Mouse (Mus musculus) neural tube, embryonic 11.5 days (tissue): ENCODE measurements at regions not wholly inside any gene's neighbourhood (a gene's known extent, or its start where the extent isn't known, plus 50 kb on each side); places are given as distances from the start of the nearest gene placed in this dataset.

Experiments
- ATAC-seq: fragments of 200-750 bp; cut with Nextera tagmentation; 2 replicates; pipeline ENCODE4 v1.8.0; 2017; ENCODE audit warnings: moderate number of reproducible peaks, mild to moderate bottlenecking, moderate TSS enrichment, moderate library complexity; ENCODE audit not compliant: insufficient read depth, low FRiP score, low TSS enrichment
- DNase-seq: peaks from one replicate; pipeline ENCODE4 v3.0.0-alpha.2; 2015; ENCODE audit warnings: low spot score
- H3K27ac ChIP-seq: fragments of 300-500 bp; sonication (generic); 2 replicates; pipeline ENCODE4 v1.5.1; 2014; ENCODE audit warnings: low read depth, mild to moderate bottlenecking, low read length
- H3K27me3 ChIP-seq: fragments of 300-500 bp; sonication (generic); 2 replicates; pipeline ENCODE4 v1.6.1; 2014; ENCODE audit warnings: mild to moderate bottlenecking, low read length, mixed read lengths; ENCODE audit not compliant: control insufficient read depth, insufficient read depth
- H3K36me3 ChIP-seq: fragments of 300-500 bp; sonication (generic); 2 replicates; pipeline ENCODE4 v1.6.1; 2014; ENCODE audit warnings: mild to moderate bottlenecking, low read length, moderate library complexity, mixed read lengths; ENCODE audit not compliant: control insufficient read depth, insufficient read depth
- H3K4me1 ChIP-seq: fragments of 300-500 bp; sonication (generic); 2 replicates; pipeline ENCODE4 v1.6.1; 2014; ENCODE audit warnings: low read length, mixed read lengths; ENCODE audit not compliant: control insufficient read depth, insufficient read depth
- H3K4me2 ChIP-seq: fragments of 300-500 bp; sonication (generic); 2 replicates; pipeline ENCODE4 v1.6.1; 2014; ENCODE audit warnings: low read depth, mild to moderate bottlenecking, moderate library complexity
- H3K4me3 ChIP-seq: fragments of 300-500 bp; sonication (generic); 2 replicates; pipeline ENCODE4 v1.5.1; 2014; ENCODE audit warnings: low read depth, low read length
- H3K9ac ChIP-seq: fragments of 300-500 bp; sonication (generic); 2 replicates; pipeline ENCODE4 v1.6.1; 2014; ENCODE audit warnings: mild to moderate bottlenecking, low read length
- H3K9me3 ChIP-seq: fragments of 300-500 bp; sonication (generic); 2 replicates; pipeline ENCODE4 v1.6.1; 2016; ENCODE audit warnings: low read length; ENCODE audit not compliant: control insufficient read depth
- WGBS: fragments of 180-500 bp; shearing (Covaris S2); extraction: QIAGEN DNeasy Blood & Tissue Kit; methylation state at CpG from one replicate; pipeline ENCODE4 v1.1.7; 2014; 5-methylcytosine and 5-hydroxymethylcytosine counted together

DNA sequence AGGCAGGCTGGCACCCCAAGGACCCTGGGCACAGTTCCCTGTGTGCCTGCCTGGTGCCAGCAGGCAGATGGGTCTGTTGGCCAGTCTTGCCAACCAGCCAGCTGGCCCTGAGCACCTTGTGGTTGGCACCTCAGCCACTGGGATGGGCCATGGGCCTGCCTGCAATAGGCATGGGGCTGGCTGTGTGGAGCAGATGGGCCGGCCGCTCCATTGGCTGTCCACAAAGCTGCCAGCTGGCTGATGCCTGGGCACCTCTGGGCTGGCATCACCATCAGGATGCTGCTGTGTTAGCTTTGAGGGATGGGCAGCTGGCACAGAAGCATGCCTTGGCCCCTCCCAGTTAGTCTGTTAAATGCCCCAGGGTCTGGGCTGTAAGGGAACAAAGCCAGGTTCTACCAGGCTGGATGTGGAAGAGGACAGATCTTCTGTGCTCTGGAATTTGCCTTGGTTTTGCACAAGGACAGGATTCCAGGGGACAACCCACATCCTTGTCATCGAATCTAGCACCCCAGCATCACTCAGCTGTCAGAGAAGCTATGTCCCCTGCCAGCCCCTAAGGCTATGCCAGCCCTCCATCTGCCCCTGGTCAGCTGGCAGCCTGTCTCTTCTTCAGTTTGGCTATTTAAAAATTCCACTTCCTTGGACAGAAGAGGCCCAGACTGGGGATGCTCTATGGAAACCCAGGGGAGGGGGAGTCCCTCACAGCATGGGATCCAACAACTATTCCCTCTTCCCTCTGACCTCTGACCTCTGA is 201.8 kb downstream of the Gm26897 start:
- H3K36me3 ChIP-seq = no peaks in the 10 kb centered on the region
- no peak overlapping the region for H3K9ac ChIP-seq
- H3K4me3 ChIP-seq = no peak overlapping the region
- 84% methylated on average over 3 of the region's 3 CpGs for WGBS
- ATAC-seq = no peak
- H3K27ac ChIP-seq = no peak overlapping the region
- DNase-seq = no peak
- no peaks in the 10 kb centered on the region for H3K9me3 ChIP-seq
- no peaks in the 10 kb centered on the region for H3K27me3 ChIP-seq
- H3K4me1 ChIP-seq = no peaks in the 10 kb centered on the region
- no peak overlapping the region for H3K4me2 ChIP-seq

DNA sequence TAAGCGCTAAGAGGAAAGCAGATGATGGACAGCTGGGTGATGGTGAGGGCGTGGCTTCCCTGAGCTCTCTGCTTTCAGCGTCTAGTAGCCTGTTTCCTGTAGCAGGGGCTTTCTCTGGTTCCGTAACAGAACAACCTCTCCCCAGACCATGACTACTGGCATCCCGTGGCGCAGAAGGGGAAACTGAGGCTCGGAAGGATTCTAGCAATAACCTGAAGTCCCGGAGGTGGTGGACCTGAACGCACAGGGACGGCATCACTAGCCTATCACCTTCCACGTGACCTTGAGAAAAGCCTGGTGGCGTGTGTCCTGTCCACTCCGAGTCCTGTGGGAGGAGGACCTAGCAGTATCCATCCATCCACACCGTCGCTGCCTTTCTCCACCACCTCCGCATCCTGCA is 208.1 kb downstream of the Gm26897 start:
- DNase-seq (no peak), ATAC-seq (no peak)
- Histone ChIP-seq H3K4me3 (no peak overlapping the region), H3K4me2 (no peak overlapping the region), H3K9me3 (no peaks in the 10 kb centered on the region), H3K27ac (no peak overlapping the region), H3K4me1 (peaks cover 9% of the 10 kb centered on the region; the same call in 1 of the 2 replicates), H3K9ac (no peak overlapping the region), H3K36me3 (no peaks in the 10 kb centered on the region), H3K27me3 (no peaks in the 10 kb centered on the region)
- WGBS = 81% methylated on average over 16 of the region's 16 CpGs

GRCm38 (mm10) chr5:111942792-111943191 is 209.1 kb downstream of the Gm26897 start:
- H3K9ac ChIP-seq = no peak overlapping the region
- no peaks in the 10 kb centered on the region for H3K9me3 ChIP-seq
- no peak overlapping the region for H3K4me2 ChIP-seq
- no peak overlapping the region for H3K27ac ChIP-seq
- H3K36me3 ChIP-seq = no peaks in the 10 kb centered on the region
- H3K27me3 ChIP-seq = no peaks in the 10 kb centered on the region
- 80% methylated on average over 2 of the region's 2 CpGs for WGBS
- ATAC-seq (no peak), DNase-seq (no peak)
- H3K4me3 ChIP-seq = no peak overlapping the region
- H3K4me1 ChIP-seq = peaks cover 9% of the 10 kb centered on the region; the same call in 1 of the 2 replicates

DNA sequence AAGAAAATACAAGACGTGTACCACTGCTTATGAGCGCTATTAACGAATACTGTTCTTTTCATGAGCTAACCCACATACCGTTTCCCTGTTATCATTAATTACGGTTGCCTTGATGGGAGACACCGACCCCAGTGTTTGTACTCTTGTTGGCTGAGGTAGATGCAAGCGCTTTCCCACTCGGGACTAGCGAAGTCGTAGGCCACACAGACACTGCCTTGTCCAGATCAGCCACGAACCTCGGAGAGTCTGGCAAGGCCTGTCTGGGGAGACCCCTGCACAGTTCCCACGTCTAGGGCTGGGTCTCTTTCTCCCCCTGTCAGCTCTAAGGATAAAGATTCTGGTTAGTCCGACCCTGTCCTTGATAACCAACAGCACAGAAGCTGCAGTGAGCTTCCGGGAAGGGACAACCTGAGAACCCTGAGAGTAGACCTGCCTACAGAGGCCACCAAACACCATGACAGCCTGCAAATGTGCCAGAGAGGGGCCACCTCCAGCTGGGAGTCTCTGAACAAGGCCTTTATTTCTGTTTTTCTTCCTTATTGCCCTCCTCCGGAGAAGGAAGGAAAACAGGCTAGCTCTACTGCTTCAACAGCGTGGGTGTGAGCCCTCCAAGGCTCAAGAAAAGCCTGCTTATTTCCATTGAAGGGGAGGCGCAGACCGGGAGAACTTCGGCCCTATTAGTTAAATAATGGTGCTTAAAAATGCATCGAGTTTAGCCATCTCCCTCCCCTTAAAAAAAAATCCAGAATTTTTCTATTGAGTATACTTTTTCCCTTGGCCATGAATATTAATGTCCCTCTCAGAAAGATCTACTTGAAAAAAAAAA is 209.8 kb downstream of the Gm26897 start:
- ATAC-seq (no peak), DNase-seq (no peak)
- H3K4me2 ChIP-seq = no peak overlapping the region
- no peak overlapping the region for H3K9ac ChIP-seq
- H3K27ac ChIP-seq = peak overlapping the region; percentile 28; the same call in 1 of the 2 replicates
- 54% methylated on average over 21 of the region's 21 CpGs for WGBS
- H3K27me3 ChIP-seq = no peaks in the 10 kb centered on the region
- H3K4me3 ChIP-seq = no peak overlapping the region
- H3K4me1 ChIP-seq = peaks cover 9% of the 10 kb centered on the region; the same call in 1 of the 2 replicates
- no peaks in the 10 kb centered on the region for H3K9me3 ChIP-seq
- no peaks in the 10 kb centered on the region for H3K36me3 ChIP-seq

DNA sequence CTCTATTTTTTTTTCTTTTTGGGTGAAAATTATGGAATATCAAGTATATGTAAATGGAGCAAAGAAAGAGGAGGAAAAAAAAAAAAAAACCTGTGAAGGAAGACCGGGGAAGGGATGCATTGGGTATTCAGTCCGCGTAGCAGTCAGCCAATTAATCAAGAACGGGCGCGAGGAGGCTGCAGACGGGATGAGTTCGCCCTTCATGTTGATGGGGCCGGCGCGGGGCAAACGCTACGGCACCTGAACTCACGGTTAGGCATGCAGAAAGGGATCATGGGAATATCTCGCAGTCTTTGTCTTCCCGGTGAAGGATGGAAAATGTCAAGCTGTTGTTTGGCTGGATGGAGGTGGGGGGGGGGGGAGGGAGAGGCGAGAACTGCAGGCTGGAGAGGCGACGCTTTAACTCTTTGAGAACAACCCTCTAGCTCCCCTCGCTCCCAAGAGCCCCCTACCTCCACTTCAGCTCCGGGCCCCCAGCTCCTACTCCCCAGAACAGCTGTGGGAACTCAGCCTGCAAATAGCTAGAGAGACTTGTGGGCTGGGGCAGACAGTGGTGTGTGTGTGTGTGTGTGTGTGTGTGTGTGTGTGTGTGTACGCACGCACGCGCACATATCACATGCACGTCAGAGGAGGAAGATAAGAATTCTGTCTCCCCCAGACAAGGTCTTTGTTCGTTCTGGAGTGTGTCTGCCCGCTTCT is 210.7 kb downstream of the Gm26897 start:
- H3K9ac ChIP-seq = peak overlapping the region; percentile 37; the same call in 1 of the 2 replicates
- no peak overlapping the region for H3K4me3 ChIP-seq
- DNase-seq = peak; percentile 85
- 30% methylated on average over 26 of the region's 28 CpGs for WGBS
- H3K9me3 ChIP-seq = no peaks in the 10 kb centered on the region
- peaks cover 9% of the 10 kb centered on the region; the same call in 1 of the 2 replicates for H3K4me1 ChIP-seq
- no peaks in the 10 kb centered on the region for H3K27me3 ChIP-seq
- peak overlapping the region; percentile 58 for H3K27ac ChIP-seq
- H3K36me3 ChIP-seq = no peaks in the 10 kb centered on the region
- peak; percentile 77 for ATAC-seq
- no peak overlapping the region for H3K4me2 ChIP-seq

- Histone ChIP-seq H3K36me3 (no peaks in the 10 kb centered on the region), H3K4me2 (no peak overlapping the region), H3K27me3 (no peaks in the 10 kb centered on the region), H3K27ac (peak overlapping the region; percentile 58), H3K4me3 (no peak overlapping the region), H3K9me3 (no peaks in the 10 kb centered on the region), H3K9ac (no peak overlapping the region), H3K4me1 (peaks cover 9% of the 10 kb centered on the region; the same call in 1 of the 2 replicates)
- 56% methylated on average over 3 of the region's 3 CpGs for WGBS
- ATAC-seq = peak; percentile 50
- no peak for DNase-seq
These were observed 211.2 kb downstream of the Gm26897 start for GRCm38 (mm10) chr5:111944972-111945285.

GRCm38 (mm10) chr5:111946281-111946680 is 212.6 kb downstream of the Gm26897 start:
- Histone ChIP-seq H3K9ac (no peak overlapping the region), H3K27me3 (no peaks in the 10 kb centered on the region), H3K27ac (no peak overlapping the region), H3K9me3 (no peaks in the 10 kb centered on the region), H3K4me3 (no peak overlapping the region), H3K4me1 (peaks cover 9% of the 10 kb centered on the region; the same call in 1 of the 2 replicates), H3K36me3 (no peaks in the 10 kb centered on the region), H3K4me2 (no peak overlapping the region)
- DNase-seq (no peak), ATAC-seq (no peak)
- WGBS = 86% methylated on average over 11 of the region's 11 CpGs

GRCm38 (mm10) chr5:111957698-111958097 is 224.0 kb downstream of the Gm26897 start:
- peak; percentile 63 for DNase-seq
- peak overlapping the region; percentile 22; the same call in 1 of the 2 replicates for H3K9ac ChIP-seq
- H3K27me3 ChIP-seq = no peaks in the 10 kb centered on the region
- WGBS = 48% methylated on average over 28 of the region's 28 CpGs
- no peak overlapping the region for H3K4me3 ChIP-seq
- peak overlapping the region; percentile 40 for H3K4me2 ChIP-seq
- H3K4me1 ChIP-seq = peaks cover 4% of the 10 kb centered on the region; the same call in 1 of the 2 replicates
- peak; percentile 50; the same call in 1 of the 2 replicates for ATAC-seq
- H3K9me3 ChIP-seq = no peaks in the 10 kb centered on the region
- no peaks in the 10 kb centered on the region for H3K36me3 ChIP-seq
- H3K27ac ChIP-seq = peak overlapping the region; percentile 23; the same call in 1 of the 2 replicates
